ENCODE assay signal across 10 mouse cellular contexts in genomic region chr10:77342842-77343241, GRCm38 (mm10).
DNase-seq lines count a peak whose midpoint lies in the region; ATAC-seq lines count a peak whose summit lies in the region.
"Had no signal": no experiment of that assay in that cellular context is flagged by ENCODE, and none has a peak within 500 bp of the region (broad histone marks: within the 10 kb centered on the region; RNA-seq: fewer than 3 reads in every experiment).

No protein-coding gene starts in this region.

- no peaks in the 10 kb centered on the region for H3K9me3 ChIP-seq in midbrain, embryonic 14.5 days (ENCODE audit: control insufficient read depth, low read length)
- no peaks in the 10 kb centered on the region for H3K9me3 ChIP-seq in midbrain, embryonic 15.5 days
- H3K9me3 ChIP-seq in intestine, embryonic 16.5 days (ENCODE audit: control insufficient read depth, low read length) = no peaks in the 10 kb centered on the region
- H3K9me3 ChIP-seq: limb, embryonic 15.5 days; neural tube, embryonic 13.5 days had no signal

- H3K36me3 ChIP-seq in midbrain, embryonic 14.5 days (ENCODE audit: control insufficient read depth, insufficient read depth, low read length) = no peaks in the 10 kb centered on the region
- no peaks in the 10 kb centered on the region for H3K36me3 ChIP-seq in midbrain, embryonic 15.5 days (replicated peaks)
- no peaks in the 10 kb centered on the region for H3K36me3 ChIP-seq in intestine, embryonic 16.5 days (ENCODE audit: control insufficient read depth, insufficient read depth, low read length)
- H3K36me3 ChIP-seq: limb, embryonic 15.5 days; neural tube, embryonic 13.5 days had no signal

- peak; percentile 8 for DNase-seq in midbrain, embryonic 14.5 days
- DNase-seq in heart, postnatal 14 days = peak; percentile 57 to 66
- DNase-seq in right cerebral cortex, postnatal 36 days (ENCODE audit: low spot score in 2 of 2) = peak; percentile 38 to 49
- no peak for DNase-seq in kidney, postnatal 36 days
- no peak for DNase-seq in spleen, postnatal 4 days (ENCODE audit: low spot score in 2 of 2)

- WGBS in midbrain, embryonic 14.5 days = 84% methylated on average over 3 of the region's 3 CpGs
- WGBS in midbrain, embryonic 15.5 days = 83% methylated on average over 3 of the region's 3 CpGs
- 58% methylated on average over 3 of the region's 3 CpGs for WGBS in intestine, embryonic 16.5 days

- H3K27ac ChIP-seq in midbrain, embryonic 14.5 days (replicated peaks; ENCODE audit: low read depth, low read length) = no peak overlapping the region
- no peak overlapping the region for H3K27ac ChIP-seq in midbrain, embryonic 15.5 days
- no peak overlapping the region for H3K27ac ChIP-seq in intestine, embryonic 16.5 days (ENCODE audit: low read length)
- H3K27ac ChIP-seq: limb, embryonic 15.5 days; neural tube, embryonic 13.5 days had no signal

- no peak overlapping the region for H3K4me2 ChIP-seq in midbrain, embryonic 14.5 days (ENCODE audit: low read length)
- no peak overlapping the region for H3K4me2 ChIP-seq in midbrain, embryonic 15.5 days
- no peak overlapping the region for H3K4me2 ChIP-seq in intestine, embryonic 16.5 days (ENCODE audit: low read depth, low read length)
- H3K4me2 ChIP-seq: limb, embryonic 15.5 days; neural tube, embryonic 13.5 days had no signal

- intact Hi-C loops in heart, postnatal 14 days (cut with DNase I) = no loop called here

- H3K9ac ChIP-seq in midbrain, embryonic 14.5 days (replicated peaks; ENCODE audit: low read length) = no peak overlapping the region
- H3K9ac ChIP-seq in midbrain, embryonic 15.5 days = no peak overlapping the region
- no peak overlapping the region for H3K9ac ChIP-seq in intestine, embryonic 16.5 days (ENCODE audit: low read depth, low read length)
- H3K9ac ChIP-seq: limb, embryonic 15.5 days; neural tube, embryonic 13.5 days had no signal

- no peak overlapping the region for H3K4me3 ChIP-seq in midbrain, embryonic 14.5 days (replicated peaks; ENCODE audit: low read depth, low read length)
- no peak overlapping the region for H3K4me3 ChIP-seq in midbrain, embryonic 15.5 days
- H3K4me3 ChIP-seq in intestine, embryonic 16.5 days (ENCODE audit: low read length) = no peak overlapping the region
- H3K4me3 ChIP-seq: limb, embryonic 15.5 days; neural tube, embryonic 13.5 days had no signal

- peaks cover 6% of the 10 kb centered on the region for H3K4me1 ChIP-seq in midbrain, embryonic 14.5 days (ENCODE audit: control insufficient read depth, insufficient read depth, low read length)
- H3K4me1 ChIP-seq in midbrain, embryonic 15.5 days = peaks cover 23% of the 10 kb centered on the region
- peaks cover 2% of the 10 kb centered on the region for H3K4me1 ChIP-seq in intestine, embryonic 16.5 days (ENCODE audit: control insufficient read depth, insufficient read depth, low read length)

- no peak for ATAC-seq in midbrain, embryonic 14.5 days (ENCODE audit: low FRiP score, low TSS enrichment)
- no peak for ATAC-seq in midbrain, embryonic 15.5 days (replicated peaks)
- 0 out of 2 replicates have a peak, but pooled peaks have one; percentile 25 for ATAC-seq in common myeloid progenitor, adult 5-6 weeks (replicated peaks; ENCODE audit: low read depth, poor library complexity, severe bottlenecking)
- ATAC-seq in intestine, embryonic 16.5 days = no peak

- no peaks in the 10 kb centered on the region for H3K27me3 ChIP-seq in midbrain, embryonic 14.5 days (ENCODE audit: control insufficient read depth, insufficient read depth, low read length)
- H3K27me3 ChIP-seq in midbrain, embryonic 15.5 days (replicated peaks) = no peaks in the 10 kb centered on the region
- H3K27me3 ChIP-seq in intestine, embryonic 16.5 days (replicated peaks; ENCODE audit: control insufficient read depth, insufficient read depth, low read length) = no peaks in the 10 kb centered on the region
- H3K27me3 ChIP-seq: neural tube, embryonic 13.5 days had no signal

Comparison
In these comparisons a context has a peak if more than half of its experiments do, and no peak if none do; other contexts are left out.
1. DNase-seq: peak in midbrain, embryonic 14.5 days (single experiment), heart, postnatal 14 days (2 of 2) and right cerebral cortex, postnatal 36 days (2 of 2); none in kidney, postnatal 36 days (0 of 2) and spleen, postnatal 4 days (0 of 2).